Mouse (Mus musculus): Measurements from ENCODE around the gene Otx1. TPM values are rescaled to one million over a fixed set of nuclear protein-coding genes. Genes with fewer than 3 reads are reported as not detected.

Gene Otx1
- total RNA-seq, 2 experiments from 2014 or later: 6.1 to 6.2 TPM

DNA sequence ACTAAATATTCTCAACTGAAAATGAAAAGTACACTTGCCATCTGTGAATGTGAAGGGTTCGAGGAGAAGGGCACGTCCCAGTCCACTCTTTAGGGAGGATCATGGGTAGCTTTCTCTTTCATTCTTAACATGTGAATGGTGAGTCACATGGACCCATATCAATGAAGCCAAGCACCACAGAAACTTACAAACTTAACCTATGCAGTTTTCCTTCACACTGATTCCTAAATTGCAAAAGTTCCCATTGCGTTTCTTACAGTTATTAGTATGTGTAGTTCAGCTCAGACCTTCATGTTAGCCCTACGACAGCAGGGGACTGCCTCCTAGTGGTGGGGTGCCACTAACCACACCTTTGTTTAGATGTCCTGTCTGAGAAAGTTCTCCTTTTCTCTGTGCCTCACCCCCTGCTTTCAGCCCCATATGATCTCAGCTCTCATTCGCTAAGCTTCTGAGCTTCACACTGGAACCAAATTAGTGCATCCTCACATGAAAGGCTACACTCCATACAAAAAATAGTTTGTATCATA lies 28.6 kb downstream of the Otx1 start:
- intact Hi-C loops (cut with DNase I): no loop called here
- DNase-seq (ENCODE audit: low spot score in 2 of 2): no peak

GRCm38 (mm10) chr11:21973597-21973996 lies 29.1 kb downstream of the Otx1 start:
- no peak for DNase-seq (ENCODE audit: low spot score in 2 of 2)
- intact Hi-C loops (cut with DNase I): no loop called here

- intact Hi-C loops (cut with DNase I): no loop called here
- no peak for DNase-seq (ENCODE audit: low spot score in 2 of 2)
These were observed 33.8 kb downstream of the Otx1 start for GRCm38 (mm10) chr11:21968922-21969321.

GRCm38 (mm10) chr11:21955167-21955566 lies 47.5 kb downstream of the Otx1 start:
- DNase-seq (ENCODE audit: low spot score in 2 of 2): no peak
- intact Hi-C loops (cut with DNase I): no loop called here

DNA sequence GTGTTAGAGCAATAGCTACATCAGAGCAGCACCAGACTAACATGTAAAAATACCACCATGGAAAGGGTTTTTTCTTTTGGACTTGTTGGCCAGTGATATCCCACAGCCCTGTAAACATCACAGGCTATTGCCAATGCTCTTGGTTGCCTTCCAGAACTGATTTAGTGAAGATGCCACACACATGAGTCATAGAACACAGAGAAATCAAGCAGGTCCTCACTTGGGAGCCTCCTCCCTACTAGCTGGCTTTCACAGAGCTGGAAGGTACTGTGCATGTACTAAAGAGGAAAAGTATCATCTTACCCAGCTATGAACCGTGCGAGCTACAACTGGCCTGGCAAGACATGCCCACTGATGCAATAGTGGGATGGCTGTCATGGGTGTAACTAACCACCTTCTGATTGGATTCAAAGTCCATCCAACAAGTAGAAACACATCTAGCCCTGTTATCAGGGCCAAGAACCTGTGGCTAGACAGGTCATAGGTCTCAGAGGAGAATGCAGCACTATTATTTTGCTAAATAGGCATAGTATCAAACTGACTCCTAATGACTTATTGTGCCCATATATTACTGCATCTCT lies 51.0 kb downstream of the Otx1 start:
- intact Hi-C loops (cut with DNase I): no loop called here
- no peak for DNase-seq (ENCODE audit: low spot score in 2 of 2)

- no peak for DNase-seq (ENCODE audit: low spot score in 2 of 2)
- intact Hi-C loops (cut with DNase I): no loop called here
These were observed 52.6 kb downstream of the Otx1 start for GRCm38 (mm10) chr11:21950094-21950493.

All from left cerebral cortex, postnatal 36 days (tissue).